Mouse (Mus musculus): ENCODE data around the gene Dlk2.

Dlk2 gene

GRCm38 (mm10) chr17:46297364-46298219 lies at the start of gene Dlk2:
TSS of gene Dlk2 (plus strand) at chr17:46297421.
- in situ Hi-C loops (cut with MboI), result no loop called here

DNA sequence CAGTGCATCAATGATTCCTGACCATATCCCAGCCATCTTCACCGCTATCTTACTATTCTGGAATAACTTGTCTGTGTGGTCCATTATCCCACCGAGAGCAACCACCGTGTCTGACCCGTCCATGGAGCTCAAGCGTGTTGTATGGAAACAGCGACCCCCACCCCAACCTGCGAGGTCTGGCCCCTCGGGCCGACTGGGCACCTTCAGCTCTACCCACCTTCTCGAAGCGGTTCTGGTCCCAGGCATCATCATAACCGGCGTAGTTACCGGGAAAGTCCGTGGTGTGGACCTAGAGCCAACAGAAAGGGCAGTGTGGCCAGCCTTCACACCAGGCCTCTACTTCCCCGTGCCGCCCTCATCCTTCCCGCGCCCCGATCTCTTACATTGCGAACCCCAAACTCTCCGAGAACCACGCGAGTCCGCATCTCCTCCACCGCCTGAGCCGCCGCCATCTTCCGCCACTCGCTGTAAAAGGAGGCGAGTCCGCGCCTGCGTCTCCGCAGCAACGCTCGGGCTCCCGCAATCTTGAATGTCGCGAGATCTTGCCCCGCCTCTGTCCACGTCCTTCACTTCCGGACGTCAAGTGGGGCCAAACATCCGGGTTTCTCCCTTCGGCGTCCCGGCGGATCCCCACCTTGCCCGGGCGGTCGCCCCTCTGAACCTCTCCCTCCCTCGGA lies 49.6 kb upstream of the Dlk2 start, which contains the start of the genes Polr1c and Yipf3:
TSS of gene Polr1c (minus strand) at position 543 of the 677 bp plus-strand sequence.
TSS of gene Yipf3 (plus strand) at position 569 of the 677 bp plus-strand sequence.
- in situ Hi-C loops (cut with MboI), result no loop called here

GRCm38 (mm10) chr17:46248189-46248522 lies 49.1 kb upstream of the Dlk2 start:
- in situ Hi-C loops (cut with MboI), result no loop called here

DNA sequence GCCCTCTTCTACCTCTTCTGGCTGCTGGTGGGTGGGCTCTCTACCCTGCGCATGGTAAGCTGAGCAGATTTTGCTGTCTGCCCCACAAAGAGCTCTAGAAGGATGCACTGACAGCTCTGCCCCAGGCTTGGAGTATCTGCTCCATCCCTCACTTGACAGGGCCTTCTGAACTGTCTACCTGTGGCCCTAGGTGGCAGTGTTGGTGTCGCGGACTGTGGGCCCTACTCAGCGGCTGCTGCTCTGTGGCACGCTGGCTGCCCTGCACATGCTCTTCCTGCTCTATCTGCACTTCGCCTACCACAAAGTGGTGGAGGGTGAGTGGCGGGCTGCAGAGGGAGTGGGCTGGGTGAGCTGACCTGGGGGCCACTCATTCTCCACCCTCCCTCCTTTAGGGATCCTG lies 46.0 kb upstream of the Dlk2 start:
- in situ Hi-C loops (cut with MboI), result no loop called here

GRCm38 (mm10) chr17:46252571-46253451 lies 44.4 kb upstream of the Dlk2 start:
- in situ Hi-C loops (cut with MboI), result no loop called here

GRCm38 (mm10) chr17:46253452-46254084 lies 43.7 kb upstream of the Dlk2 start, which contains the start of gene Lrrc73:
TSS of gene Lrrc73 (plus strand) at chr17:46253531.
- in situ Hi-C loops (cut with MboI), result no loop called here

DNA sequence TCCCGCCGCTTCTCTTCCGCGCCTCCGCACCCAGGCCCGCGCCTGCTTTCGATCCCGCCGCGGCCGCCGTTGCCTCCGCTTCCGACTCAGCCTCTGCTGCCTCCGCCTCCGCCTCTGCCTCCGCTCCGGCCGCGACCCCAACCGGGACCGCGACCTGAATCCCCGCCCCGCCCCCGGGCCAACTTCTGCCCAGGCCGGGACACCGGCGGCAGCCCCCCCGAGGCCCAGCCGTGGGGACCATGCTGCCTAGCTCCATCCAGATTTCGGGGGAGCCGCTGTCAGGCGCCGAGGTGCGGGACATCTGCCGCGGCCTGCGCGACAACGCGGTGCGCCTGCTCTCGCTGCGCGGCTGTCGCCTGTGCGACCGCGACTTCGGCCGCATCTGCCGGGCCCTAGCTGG lies 43.1 kb upstream of the Dlk2 start:
- in situ Hi-C loops (cut with MboI), result no loop called here

GRCm38 (mm10) chr17:46255147-46255546 lies 42.1 kb upstream of the Dlk2 start:
- in situ Hi-C loops (cut with MboI), result no loop called here

DNA sequence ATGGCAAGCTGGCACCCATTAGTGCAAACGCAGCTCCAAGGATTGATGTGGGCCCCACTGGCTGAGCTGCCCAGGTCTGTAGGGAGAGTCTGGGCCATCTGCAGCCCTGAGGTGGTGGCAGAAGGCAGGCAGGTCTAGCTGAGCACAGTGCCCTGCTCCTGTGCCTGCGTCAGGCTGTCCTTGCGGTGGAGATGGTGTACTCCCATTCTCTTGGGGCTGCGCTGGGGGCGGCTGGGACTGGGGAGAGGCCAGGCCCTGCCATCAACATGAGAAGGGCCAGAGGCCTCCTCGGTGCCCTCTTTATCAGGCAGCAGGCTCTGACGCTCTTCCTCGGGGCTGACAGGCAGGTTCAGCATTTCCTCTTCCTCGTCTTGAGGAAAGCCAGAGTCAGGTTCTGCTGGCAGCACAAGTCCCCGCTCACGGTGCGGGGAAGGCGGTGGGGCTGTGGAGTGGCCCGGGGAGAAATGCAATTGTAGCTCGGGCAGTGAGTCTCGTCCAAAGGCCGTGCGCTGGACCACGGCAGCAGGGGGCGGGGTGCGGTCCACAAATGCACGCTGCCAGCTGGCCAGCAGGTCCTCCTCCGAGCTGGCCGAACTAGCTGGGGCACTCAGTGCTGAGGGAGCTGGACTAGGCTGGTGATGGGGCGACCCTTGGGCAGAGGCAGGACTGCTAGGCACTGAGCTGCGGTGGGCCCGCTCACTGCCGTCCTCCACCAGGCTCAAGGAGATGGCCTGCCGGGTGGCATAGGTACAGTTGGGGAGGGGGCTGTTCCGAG lies 38.8 kb upstream of the Dlk2 start:
- in situ Hi-C loops (cut with MboI), result no loop called here

DNA sequence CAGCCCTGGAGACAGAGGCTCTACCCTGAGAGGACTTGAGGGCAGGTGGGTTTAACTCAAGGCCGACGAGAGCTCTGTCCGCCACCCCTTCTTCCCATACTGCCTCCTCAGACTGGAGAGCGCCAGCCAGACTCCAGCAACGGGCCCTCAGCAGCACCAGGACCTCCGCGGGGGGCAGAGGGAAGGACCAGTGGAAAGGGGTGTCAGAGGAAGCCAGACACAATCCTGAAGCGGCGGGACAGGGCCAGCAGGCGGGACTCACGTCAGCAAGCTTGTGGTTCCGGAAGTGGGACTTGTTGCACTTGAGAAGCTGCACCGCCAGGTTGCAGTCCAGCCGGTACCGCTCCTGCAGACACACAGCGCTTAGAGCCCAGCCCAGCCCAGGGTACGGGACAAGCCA lies 37.5 kb upstream of the Dlk2 start:
- in situ Hi-C loops (cut with MboI), result no loop called here

DNA sequence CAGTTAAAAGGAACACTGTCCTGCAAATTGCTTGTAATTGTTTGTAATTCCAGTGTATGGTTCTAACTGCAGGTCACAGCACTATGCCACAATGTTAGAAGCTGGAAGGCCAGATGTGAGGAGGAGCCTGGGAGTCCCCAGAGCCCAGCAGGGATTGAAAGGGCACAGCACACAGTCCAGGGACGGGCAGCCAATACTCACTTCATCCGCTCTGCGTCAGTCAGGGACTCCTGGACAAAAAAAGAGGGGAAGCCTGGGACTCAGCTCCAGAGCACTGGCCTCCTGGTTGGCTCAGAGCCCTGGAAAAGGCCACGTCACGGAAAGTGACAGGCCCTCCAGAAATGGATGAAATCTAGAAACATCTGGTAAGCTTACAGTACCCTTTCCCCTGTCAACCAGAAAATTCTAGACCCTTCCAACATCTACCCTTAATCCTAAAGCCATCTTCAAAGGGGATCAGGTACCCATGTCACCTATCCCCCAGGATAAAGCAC lies 35.0 kb upstream of the Dlk2 start:
- in situ Hi-C loops (cut with MboI), result no loop called here

DNA sequence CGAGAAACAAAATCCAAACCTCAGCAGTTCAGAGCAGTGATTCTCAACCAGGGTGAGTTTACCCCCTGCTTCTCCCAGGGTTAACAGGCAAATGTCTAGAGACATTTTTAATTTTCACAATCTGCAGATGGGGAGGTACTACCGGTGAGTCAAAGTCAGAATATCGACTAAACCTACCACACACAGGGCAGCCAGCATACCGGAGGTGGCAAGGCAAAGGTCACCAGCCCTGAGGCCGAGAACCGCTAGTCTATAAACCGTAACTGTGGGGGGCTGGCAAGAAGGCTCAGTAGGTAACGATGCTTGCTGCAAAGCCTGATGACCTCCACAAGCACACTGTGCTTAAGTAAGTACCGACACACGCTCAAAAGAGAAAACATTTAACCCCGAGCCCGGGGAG lies 31.7 kb upstream of the Dlk2 start:
- in situ Hi-C loops (cut with MboI), result loop anchor here (5.0 kb wide), 1 partner anchor 142 kb away; no protein-coding TSS in a partner anchor

- in situ Hi-C loops (cut with MboI), result loop anchor here (5.0 kb wide), 1 partner anchor 141 kb away; no protein-coding TSS in a partner anchor
Measured at GRCm38 (mm10) chr17:46265918-46266618, 31.2 kb upstream of the Dlk2 start.

DNA sequence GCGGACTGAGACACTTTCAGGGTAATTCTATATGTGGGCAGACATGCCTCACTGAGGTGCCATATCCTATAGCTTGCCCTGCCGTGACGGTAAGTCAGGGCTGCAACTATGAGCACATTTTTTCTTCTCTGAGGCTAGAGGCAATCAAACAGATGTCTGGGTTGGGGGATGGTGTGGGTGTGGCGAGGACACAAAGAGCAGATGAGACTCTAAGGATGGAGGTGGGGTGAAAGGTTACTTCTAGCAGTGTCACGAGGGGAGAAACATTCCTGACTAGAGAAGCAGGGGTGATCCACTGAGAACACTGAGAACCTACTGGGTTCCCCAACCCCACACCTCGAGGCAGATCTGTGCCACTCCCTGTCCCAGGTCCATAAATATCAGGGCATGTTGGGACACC lies 30.2 kb upstream of the Dlk2 start:
- in situ Hi-C loops (cut with MboI), result loop anchor here (5.0 kb wide), 1 partner anchor 140 kb away; no protein-coding TSS in a partner anchor

DNA sequence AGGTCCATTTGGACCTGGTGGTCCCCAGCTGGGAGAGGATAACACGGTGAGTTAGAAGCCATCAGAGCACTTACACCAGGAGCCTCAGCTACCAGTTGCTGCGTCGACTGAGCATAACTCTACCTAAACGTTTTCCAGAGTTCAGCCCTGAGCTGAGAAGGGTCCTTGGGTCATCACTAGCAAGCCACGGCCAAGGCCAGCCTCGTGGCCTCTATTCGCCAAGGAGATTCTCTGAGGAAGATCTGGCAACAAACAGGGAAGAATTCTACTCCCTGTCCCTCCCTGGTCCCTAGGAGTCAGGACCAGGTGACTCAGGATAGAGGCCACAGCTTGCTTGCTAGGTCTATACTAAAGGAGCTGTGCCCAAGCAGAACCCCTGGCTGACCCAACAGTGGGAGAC lies 29.7 kb upstream of the Dlk2 start:
- in situ Hi-C loops (cut with MboI), result loop anchor here (5.0 kb wide), 1 partner anchor 140 kb away; no protein-coding TSS in a partner anchor

- in situ Hi-C loops (cut with MboI), result loop anchor here (5.0 kb wide), 1 partner anchor 139 kb away; no protein-coding TSS in a partner anchor
Measured at GRCm38 (mm10) chr17:46268026-46268720, 29.0 kb upstream of the Dlk2 start.

DNA sequence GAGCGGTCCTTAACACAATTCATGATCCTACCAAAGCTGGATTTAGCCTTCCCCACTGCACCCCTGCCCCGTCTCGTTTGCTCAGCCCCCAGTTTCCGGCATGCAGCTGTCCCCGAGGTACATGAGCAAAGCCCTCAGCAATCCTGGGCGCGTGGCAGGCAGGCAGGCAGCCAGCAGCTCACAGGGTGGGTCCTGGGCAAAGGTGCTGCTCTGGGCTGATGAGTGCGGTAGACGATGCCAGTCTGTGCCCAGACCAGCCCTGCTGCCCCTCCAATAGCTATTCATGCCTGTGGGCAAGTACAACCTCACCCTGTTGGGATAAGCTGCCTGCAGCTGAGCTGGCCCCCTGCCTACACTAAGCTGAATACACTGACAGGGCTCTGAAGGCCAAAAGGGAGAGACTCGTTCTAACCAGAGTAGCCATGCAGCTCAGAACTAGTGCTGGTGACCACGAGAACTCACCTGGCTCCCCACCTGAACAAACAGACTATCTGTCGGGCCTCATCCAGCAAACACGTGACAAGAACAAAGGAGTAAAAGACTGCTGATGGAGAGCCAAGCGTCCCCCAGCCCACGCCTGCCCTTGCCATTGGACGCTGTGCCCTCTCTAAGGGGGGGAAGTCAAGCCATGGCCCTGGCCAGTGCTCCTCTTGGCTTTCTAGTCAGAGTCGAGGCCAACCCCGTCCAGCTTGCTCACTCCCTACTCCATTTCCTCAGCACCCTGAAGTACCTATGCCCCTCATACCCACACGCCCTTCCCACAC lies 27.3 kb upstream of the Dlk2 start:
- in situ Hi-C loops (cut with MboI), result loop anchor here (5.0 kb wide), 1 partner anchor 137 kb away; no protein-coding TSS in a partner anchor

DNA sequence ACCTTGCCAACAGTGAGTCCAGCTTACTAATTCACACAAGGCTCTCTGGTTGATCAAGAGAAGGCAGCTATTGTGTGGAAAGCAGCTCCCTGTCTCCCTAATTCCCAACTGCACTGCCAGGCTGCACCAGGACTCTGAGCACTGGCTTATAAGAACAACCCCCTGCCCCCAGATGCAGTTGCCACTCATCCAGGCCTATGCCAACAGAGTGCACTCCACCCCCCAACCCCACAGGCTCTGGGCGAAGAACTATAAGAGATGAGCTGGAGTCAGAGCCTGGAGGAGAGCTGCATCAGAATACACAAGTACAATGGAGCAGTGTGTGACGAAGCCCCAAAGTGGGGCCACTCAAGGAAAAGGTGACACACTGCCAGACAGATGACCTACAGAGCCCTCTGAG lies 25.2 kb upstream of the Dlk2 start:
- in situ Hi-C loops (cut with MboI), result no loop called here
